Mouse (Mus musculus) right cerebral cortex, postnatal 36 days (tissue): ENCODE data around the gene Fras1.

Experiments
- DNase-seq, 2 experiments: peaks; one replicate each; pipeline ENCODE4 v3.0.0; 2022; ENCODE audit warnings: low spot score in 2 of 2, mixed read lengths in 1 of 2

Gene Fras1

DNA sequence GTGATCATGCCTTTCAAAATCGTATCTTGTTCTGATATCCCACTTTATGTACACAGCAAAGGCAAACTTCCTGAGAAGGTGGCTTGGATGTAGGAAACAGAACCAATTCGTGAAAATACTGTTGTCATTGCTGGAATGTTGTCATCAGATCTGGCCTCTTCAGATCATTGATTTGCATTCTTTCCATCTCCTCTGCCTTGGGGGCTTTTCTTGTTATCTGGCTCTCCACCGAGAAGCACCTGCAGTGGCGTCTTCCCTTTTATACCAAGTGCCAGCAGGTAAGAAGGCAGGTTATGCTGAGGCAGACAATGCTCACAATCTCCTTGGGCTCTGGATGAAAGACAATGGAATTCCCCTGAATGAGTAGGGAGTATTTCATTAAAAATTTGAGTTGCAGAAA lies 108.3 kb downstream of the Fras1 start:
- DNase-seq: no peak

DNA sequence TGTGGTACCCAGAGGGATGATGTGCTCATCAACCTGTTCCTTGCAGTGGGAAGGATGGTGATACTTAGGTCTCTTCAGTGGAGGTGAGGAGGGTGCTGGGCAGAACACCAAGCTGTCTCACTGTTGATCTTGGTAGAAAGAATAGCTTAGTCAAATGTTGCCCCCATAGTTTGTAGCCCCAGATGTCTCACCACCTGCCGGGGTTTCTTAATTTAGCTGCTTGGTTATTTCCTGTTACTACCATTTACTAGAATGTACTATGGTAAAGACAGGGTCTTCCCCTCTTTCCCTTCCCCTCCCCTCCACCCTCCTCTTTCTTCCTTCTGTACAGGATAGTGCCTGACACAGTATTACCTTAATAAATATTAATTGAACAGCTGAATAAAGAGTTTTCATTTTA lies 118.7 kb downstream of the Fras1 start:
- DNase-seq: no peak

GRCm38 (mm10) chr5:96494502-96495292 lies 120.9 kb downstream of the Fras1 start:
- DNase-seq: no peak

DNA sequence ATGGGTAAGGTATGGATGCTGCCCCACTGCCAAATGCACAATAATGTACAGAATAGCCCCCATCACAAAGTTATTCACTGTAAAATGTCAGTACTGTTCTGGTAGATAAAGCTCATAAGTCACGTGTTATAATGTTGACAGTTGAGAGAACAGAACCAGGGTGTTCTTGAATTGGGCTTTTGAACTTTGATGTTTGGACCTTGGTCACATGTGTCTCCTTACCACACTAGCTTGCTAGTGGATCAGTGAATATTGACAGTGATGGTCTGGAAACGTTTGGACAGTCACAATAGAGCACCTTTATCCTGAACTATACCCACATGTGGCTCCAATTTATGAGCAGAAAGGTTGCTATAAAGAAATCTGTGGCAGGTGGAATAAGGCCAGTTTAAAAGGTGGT lies 124.3 kb downstream of the Fras1 start:
- DNase-seq: no peak

DNA sequence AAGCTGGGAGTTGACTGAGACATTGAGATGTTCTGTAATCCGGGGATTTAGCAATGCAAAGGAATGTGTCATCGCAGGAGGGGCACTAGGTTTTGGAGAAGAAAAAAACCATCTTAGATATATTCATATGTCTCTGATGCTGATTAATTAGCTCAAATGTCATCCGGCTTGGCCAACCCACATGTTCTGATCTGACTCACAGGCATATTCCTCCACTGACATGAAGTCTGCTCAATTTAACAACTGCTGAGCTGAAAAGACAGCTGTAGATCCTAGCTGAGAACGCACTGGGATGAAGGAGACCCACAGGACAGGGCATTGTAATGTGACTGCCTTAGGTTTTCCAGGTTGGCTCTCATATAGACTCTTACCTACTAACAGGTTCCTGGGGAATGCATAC lies 128.0 kb downstream of the Fras1 start:
- no peak for DNase-seq

GRCm38 (mm10) chr5:96502400-96502799 lies 128.6 kb downstream of the Fras1 start:
- no peak for DNase-seq

- no peak for DNase-seq
Measured at GRCm38 (mm10) chr5:96511005-96511404, 137.2 kb downstream of the Fras1 start.

GRCm38 (mm10) chr5:96513327-96513726 lies 139.6 kb downstream of the Fras1 start:
- no peak for DNase-seq

DNA sequence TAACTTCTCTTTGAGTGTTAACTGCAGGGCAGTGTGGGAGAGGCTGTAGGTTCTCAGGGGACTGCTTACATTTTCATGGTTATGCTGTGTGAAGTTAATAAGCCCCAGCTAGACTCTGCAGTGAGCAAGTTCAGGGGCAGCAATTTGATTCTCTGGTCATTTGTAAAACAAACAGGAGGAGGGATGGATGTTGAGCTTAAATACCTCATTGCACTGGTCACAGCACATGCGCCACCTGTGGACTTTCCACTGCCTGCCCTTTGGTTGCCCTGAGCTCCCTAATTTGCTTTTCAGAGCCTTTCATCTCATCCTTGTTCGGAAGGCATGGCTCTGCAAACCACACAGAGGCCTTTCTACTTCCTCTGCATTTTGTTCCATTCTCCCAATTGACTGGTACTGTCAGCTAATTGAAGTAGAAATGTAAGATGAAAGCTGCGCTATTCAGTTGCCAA lies 142.1 kb downstream of the Fras1 start:
- DNase-seq: no peak

DNA sequence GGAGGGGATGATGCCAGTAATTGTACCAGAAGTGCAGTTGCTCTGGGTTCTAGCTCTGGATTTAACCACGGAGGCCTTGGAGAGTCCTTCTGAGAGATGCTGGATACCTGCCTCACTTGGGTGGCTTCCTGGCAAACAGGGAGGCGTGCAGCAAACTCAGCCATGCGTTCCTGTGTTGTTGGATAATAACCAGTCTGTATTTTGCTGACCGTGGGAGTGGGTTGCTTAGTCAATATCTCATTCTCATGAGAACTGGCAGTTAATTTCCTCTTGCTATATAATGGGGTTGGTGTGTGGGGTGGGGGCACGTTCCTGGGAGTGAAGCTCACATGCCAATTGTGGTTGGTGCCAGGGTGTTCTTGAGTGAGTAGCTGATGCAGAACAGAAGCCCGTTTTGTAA lies 142.6 kb downstream of the Fras1 start:
- no peak for DNase-seq

DNA sequence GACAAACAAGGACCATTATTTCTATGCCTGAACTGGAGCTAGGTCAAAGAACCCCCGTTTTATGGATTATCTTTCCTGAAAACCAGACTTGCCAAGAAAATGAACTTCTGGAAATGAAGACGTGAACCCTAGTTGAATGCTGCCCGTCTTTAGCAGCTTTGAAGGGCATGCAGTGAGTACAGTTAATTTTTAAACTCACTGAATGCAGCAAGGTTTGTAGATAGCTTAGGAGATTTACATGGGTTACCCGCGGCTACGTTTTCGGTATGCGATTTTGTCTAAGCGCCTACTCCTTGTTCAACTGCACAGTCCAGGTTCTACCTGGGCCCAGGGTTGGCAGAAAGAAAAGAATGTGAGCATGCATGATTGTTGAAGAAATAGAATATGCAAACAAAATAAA lies 147.8 kb downstream of the Fras1 start:
- no peak for DNase-seq

DNA sequence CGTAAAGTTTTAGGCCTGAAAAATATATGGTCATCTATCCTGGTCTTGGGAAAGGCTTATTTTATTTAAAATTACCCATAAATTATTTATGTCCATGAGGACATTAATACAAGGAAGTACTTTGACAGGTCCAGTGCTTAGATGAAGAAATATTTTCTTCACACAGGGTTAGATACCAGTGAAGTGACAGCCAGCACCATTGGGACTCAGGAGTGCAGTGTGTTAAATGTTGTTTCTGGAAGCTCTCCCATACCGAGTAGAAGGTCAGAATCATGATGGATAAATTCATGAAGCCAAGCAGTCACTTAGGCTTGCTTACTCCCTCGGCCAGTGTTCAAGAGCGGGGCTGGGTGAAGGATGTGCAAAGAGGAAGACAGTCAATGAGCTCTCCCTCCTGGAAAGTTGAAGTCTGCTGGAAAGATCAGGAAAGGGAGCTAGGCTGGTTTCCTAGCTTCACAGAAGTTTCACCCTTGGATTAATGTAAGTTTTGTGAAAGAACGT lies 149.2 kb downstream of the Fras1 start:
- DNase-seq: no peak

DNA sequence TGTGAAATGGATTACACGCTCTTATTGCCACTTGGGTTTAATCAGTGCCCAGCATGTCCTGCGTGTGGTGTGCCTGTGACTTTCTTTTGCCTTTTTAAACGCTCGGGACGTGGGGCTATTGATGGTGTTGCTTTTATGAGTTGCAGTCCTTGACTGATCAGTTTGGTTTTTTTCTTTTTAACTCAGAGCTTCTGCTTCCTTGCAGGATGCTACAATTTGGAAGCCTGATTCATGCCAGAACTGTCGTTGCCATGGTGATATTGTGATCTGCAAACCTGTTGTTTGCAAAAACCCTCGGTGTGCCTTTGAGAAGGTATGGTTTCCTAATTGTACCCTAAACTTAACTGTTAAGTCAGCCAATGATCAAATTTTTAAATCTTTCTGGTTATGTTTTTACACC lies 154.5 kb downstream of the Fras1 start:
- DNase-seq: no peak

DNA sequence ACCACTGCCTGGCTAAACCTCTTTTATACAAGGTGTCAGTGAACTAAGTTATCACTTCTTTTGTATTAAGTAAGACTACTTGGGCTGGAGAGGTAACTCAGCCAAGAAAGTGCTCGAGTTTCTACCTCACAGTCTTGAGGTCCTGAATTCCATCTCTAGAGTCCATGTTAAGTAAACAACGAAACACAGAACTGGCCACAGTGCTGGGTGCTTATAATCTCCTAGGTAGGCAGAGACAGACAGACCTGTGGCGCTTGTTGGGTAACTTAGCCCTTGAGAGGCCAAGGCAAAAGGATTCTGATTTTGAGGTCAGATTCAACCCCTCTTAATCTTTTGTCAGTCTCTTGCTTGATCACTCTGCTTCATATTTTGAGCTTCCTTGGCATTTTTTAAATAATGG lies 156.8 kb downstream of the Fras1 start:
- no peak for DNase-seq

DNA sequence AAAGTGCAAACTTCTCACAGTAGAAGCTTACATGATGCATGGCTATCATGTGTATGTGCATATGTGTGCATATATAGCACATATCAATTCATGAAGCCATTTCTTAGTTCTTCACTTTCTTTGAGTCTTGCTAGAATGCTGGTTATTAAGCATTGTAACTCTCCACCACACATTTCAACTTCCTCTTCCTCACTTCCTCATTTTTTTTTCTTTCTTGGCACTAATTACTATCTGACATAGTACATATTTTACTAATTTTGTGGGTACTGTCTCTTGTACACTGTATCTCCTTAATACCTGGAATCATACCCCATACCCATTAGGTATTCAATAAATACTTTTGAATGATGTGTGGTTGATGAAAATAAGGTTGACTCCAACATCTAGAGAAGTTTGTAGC lies 158.2 kb downstream of the Fras1 start:
- DNase-seq: no peak

DNA sequence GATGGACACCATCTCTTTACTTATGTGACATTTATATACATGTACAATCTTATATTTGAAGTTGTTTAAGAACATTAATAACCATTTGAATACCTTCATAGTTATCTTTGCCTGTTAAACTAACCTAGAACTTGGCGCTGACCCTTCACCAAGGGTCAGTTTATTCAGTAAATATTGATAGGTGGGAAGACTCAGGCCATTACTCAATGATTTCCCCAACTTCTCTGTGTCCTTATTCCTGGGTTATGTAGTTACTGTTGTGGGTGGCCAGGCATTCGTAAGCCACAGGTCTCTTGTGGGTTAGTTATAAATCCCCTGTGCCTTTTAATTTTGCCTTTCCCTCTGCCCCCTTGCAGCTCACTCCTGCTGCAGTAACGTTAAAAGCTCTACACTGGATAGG lies 162.8 kb downstream of the Fras1 start:
- no peak for DNase-seq

GRCm38 (mm10) chr5:96536937-96537336 lies 163.2 kb downstream of the Fras1 start:
- DNase-seq: no peak

DNA sequence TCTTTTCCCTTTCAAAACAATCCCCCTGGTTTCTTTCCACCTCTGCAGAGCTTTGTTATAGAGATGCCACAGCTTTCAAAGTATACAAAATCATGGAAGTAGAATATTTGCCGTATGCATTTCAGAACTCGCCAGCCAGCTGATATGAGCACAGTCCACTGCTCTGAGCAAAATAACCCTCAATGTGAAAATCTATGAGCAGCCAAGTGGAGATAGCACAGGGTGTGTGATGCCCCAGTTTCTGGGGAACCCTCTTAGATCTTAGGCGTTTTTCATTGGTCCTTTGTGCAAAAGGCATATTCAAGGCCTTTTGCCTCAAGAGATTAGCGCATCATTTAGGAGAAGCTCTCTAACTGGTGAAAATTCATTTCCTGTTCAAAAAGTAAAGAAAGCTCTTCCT lies 170.4 kb downstream of the Fras1 start:
- no peak for DNase-seq

GRCm38 (mm10) chr5:96545994-96546393 lies 172.2 kb downstream of the Fras1 start:
- DNase-seq: no peak

GRCm38 (mm10) chr5:96554940-96555679 lies 181.4 kb downstream of the Fras1 start:
- no peak for DNase-seq

DNA sequence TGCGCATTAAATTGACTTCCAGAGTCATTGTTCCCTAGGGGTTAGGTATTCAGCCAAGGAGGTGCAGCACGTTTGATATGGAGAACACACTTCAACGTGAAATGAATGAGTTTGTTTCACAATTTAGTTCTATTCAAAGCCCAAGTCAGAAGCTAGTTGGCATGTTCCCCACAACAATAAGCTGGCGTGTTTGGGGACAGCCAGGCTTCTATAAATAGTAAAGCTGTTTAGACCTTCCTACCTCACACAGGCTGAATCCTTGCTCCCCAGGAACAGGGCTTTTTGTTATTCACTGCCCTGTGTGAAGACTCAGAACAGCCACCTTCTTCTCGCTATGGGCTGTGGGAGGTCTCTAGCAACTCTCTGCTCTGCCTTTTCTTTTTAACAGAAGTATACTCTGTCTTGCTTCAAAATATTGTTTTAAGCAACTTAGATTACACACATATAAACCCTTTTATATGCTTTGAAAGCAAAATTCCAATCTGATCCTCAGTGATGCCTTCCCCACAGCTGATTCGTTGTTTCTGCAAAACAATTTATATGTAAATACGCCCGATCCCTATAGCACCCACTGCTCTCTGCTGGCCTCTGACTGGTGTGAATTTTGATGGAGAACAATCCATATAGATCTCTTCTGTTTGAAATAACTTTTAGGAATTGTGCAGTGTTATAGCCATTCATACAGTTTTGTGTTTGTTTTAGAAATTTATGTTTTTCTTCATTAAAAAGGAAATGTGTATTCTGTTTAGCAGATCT lies 184.5 kb downstream of the Fras1 start:
- DNase-seq: no peak

- no peak for DNase-seq
Measured at GRCm38 (mm10) chr5:96574586-96574985, 200.8 kb downstream of the Fras1 start.
